Mouse (Mus musculus) heart, embryonic 14.5 days (tissue): ENCODE results near the gene Ccpg1os. TPM values are rescaled to one million over a fixed set of nuclear protein-coding genes. Genes with fewer than 3 reads are reported as not detected.
A peak's percentile ranks its signal among the peaks of the same experiment; 100 is the strongest.

ENCODE experiments used
- ATAC-seq: fragments of 200-750 bp; cut with Nextera tagmentation; 2 replicates; pipeline ENCODE4 v1.8.0; 2017; ENCODE audit warnings: low read depth, moderate TSS enrichment; ENCODE audit not compliant: insufficient number of reproducible peaks, insufficient read depth, low FRiP score
- H3K27ac ChIP-seq, 2 experiments: fragments of 200-500 bp in 1 of 2; fragments of 300-500 bp in 1 of 2; sonication (generic) in 1 of 2; replicated peaks in 1 of 2; 2 replicates each; pipeline ENCODE4 v1.5.1; 2012 to 2014; ENCODE audit warnings: low read depth in 2 of 2, low read length in 2 of 2, control low read depth in 1 of 2, mild to moderate bottlenecking in 1 of 2, mixed read lengths in 1 of 2; ENCODE audit not compliant: control insufficient read depth in 1 of 2, insufficient read depth in 1 of 2
- H3K27me3 ChIP-seq: fragments of 300-500 bp; sonication (generic); 2 replicates; pipeline ENCODE4 v1.6.1; 2014; ENCODE audit warnings: mild to moderate bottlenecking, low read length, control low read depth; ENCODE audit not compliant: control insufficient read depth, insufficient read depth
- H3K36me3 ChIP-seq: fragments of 300-500 bp; sonication (generic); 2 replicates; pipeline ENCODE4 v1.6.1; 2014; ENCODE audit warnings: mild to moderate bottlenecking, control low read depth, low read length, mixed read lengths; ENCODE audit not compliant: control insufficient read depth, insufficient read depth
- H3K4me1 ChIP-seq, 2 experiments: fragments of 200-500 bp in 1 of 2; fragments of 300-500 bp in 1 of 2; sonication (generic) in 1 of 2; 2 replicates each; pipeline ENCODE4 v1.6.1; 2012 to 2014; ENCODE audit warnings: low read length in 2 of 2, control low read depth in 1 of 2, mixed read lengths in 1 of 2; ENCODE audit not compliant: control insufficient read depth in 2 of 2, insufficient read depth in 2 of 2
- H3K4me2 ChIP-seq: fragments of 300-500 bp; sonication (generic); 2 replicates; pipeline ENCODE4 v1.6.1; 2014; ENCODE audit warnings: mild to moderate bottlenecking, low read length
- H3K4me3 ChIP-seq, 2 experiments: fragments of 200-500 bp in 1 of 2; fragments of 300-500 bp in 1 of 2; sonication (generic) in 1 of 2; 2 replicates each; pipeline ENCODE4 v1.5.1; 2012 to 2014; ENCODE audit warnings: low read length in 2 of 2, mild to moderate bottlenecking in 2 of 2, control low read depth in 1 of 2, low read depth in 1 of 2, moderate library complexity in 1 of 2; ENCODE audit not compliant: control insufficient read depth in 1 of 2, insufficient read depth in 1 of 2
- H3K9ac ChIP-seq: fragments of 300-500 bp; sonication (generic); 2 replicates; pipeline ENCODE4 v1.6.1; 2014; ENCODE audit warnings: mild to moderate bottlenecking, low read length
- H3K9me3 ChIP-seq: fragments of 300-500 bp; sonication (generic); 2 replicates; pipeline ENCODE4 v1.6.1; 2016; ENCODE audit warnings: low read length, control low read depth; ENCODE audit not compliant: control insufficient read depth
- WGBS: fragments of 180-500 bp; shearing (Covaris S2); extraction: QIAGEN DNeasy Blood & Tissue Kit; methylation state at CpG from one replicate; pipeline ENCODE4 v1.1.7; 2014; 5-methylcytosine and 5-hydroxymethylcytosine counted together
- polyA plus RNA-seq: library from polyadenylated mRNA; unstranded; fragments of >200 nt; fragmentation: Nextera tagmentation; extraction: Ambion mirVana; gene quantifications from 2 replicates; pipeline ENCODE4 v1.2.1, GENCODE M21; 2014

Ccpg1os gene
- 15.5 and 19.1 TPM in 2 replicates for polyA plus RNA-seq

- Histone ChIP-seq H3K27me3 (no peaks in the 10 kb centered on the region), H3K36me3 (no peaks in the 10 kb centered on the region), H3K4me1 (peaks cover 0 to 12% of the 10 kb centered on the region in 2 experiments; a peak in 2 of 4 replicates), H3K27ac (no peak within 1 kb of the TSS), H3K9ac (peak within 1 kb of the TSS; percentile 83), H3K9me3 (no peaks in the 10 kb centered on the region), H3K4me3 (peak within 1 kb of the TSS; percentile 78 to 96), H3K4me2 (peak within 1 kb of the TSS; percentile 93)
- peak; percentile 99 for ATAC-seq
- under 1% methylated on average over 88 of the region's 88 CpGs for WGBS
Measured at GRCm38 (mm10) chr9:72985250-72986220, at the start of gene Ccpg1os, which contains the start of gene Ccpg1. Gene Ccpg1os, minus strand, starts transcription at chr9:72985382. Gene Ccpg1, plus strand, starts transcription at chr9:72985429.

DNA sequence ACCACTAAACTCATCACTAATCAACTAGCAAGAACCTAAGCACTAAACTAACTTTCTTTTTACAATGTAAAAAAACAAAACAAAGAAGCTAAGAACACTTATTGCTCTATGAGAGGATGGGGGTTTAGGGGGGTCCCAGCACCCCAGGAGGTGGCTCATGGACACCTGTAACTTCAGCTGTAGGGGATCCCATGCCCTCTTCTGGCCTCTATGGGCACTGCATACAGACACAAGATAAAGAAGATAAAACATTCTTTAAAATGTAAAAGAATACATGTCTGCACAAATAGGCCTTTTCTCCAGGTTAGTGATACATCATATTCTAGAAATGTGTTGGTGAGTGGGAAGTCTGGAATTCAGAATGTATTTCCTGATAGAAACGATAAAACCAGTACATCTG is 48.2 kb upstream of the Ccpg1os start:
- Histone ChIP-seq H3K4me3 (no peak overlapping the region), H3K9me3 (no peaks in the 10 kb centered on the region), H3K36me3 (peaks cover 52% of the 10 kb centered on the region), H3K4me2 (no peak overlapping the region), H3K27ac (no peak overlapping the region), H3K9ac (no peak overlapping the region), H3K4me1 (no peaks in the 10 kb centered on the region), H3K27me3 (no peaks in the 10 kb centered on the region)
- ATAC-seq = no peak
- WGBS = 81% methylated on average over 1 of the region's 1 CpGs

GRCm38 (mm10) chr9:73031421-73031820 is 46.2 kb upstream of the Ccpg1os start:
- H3K36me3 ChIP-seq = peaks cover 52% of the 10 kb centered on the region
- H3K27ac ChIP-seq = no peak overlapping the region
- no peaks in the 10 kb centered on the region for H3K9me3 ChIP-seq
- no peaks in the 10 kb centered on the region for H3K4me1 ChIP-seq
- H3K27me3 ChIP-seq = no peaks in the 10 kb centered on the region
- H3K4me3 ChIP-seq = no peak overlapping the region
- WGBS = 42% methylated on average over 4 of the region's 4 CpGs
- no peak overlapping the region for H3K4me2 ChIP-seq
- ATAC-seq = no peak
- no peak overlapping the region for H3K9ac ChIP-seq

- Histone ChIP-seq H3K27me3 (no peaks in the 10 kb centered on the region), H3K9ac (no peak overlapping the region), H3K27ac (no peak overlapping the region), H3K4me2 (no peak overlapping the region), H3K4me1 (peaks cover 3 to 5% of the 10 kb centered on the region in 2 experiments; a peak in 2 of 4 replicates), H3K36me3 (peaks cover 47% of the 10 kb centered on the region), H3K9me3 (no peaks in the 10 kb centered on the region), H3K4me3 (no peak overlapping the region)
- 84% methylated on average over 1 of the region's 1 CpGs for WGBS
- ATAC-seq = no peak
Measured at GRCm38 (mm10) chr9:73030443-73030842, 45.3 kb upstream of the Ccpg1os start.

DNA sequence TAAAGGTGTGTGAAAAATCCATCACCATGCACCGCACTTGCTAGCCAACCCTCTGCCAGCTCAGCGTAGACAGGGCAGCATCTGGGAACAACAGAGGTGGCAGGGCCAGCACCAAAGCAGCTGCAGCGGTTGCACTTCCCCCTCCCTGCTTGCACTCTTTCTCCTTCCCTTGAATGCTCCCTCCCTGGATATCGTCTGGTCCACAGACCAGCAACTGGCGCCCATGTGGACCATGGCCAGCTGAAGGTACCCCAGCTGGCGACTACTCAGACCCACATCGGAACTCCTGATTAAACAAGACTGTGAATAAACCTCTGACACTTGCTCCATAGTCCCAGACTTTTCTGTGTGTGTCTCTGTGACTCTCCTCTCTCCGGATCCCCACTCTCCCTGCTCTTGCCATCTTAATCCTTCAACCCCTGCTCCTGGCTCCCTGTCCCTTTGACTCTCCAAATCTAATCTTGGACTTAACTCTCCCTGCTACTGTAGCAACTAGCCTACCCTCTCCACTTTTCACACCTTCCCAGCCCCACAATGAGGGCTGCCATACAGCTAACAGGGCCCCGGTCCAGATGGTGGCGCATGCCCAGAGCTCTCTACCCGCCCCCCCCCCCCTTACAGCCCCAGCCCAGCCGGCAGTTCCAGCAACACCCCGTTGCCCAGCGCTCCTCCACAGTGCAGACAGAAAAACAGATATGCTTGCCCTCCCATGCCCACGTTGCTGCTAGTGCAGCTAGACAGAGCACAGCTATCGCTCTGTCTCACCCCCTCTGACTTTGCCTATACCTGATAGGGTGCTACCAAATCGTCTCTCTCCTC is 40.8 kb upstream of the Ccpg1os start:
- 0 out of 4 replicates have a peak overlapping the region, but pooled peaks of 1 of the 2 experiments have one; percentile 3 for H3K4me3 ChIP-seq
- H3K9me3 ChIP-seq = no peaks in the 10 kb centered on the region
- H3K27me3 ChIP-seq = no peaks in the 10 kb centered on the region
- peak overlapping the region; percentile 46 for H3K4me2 ChIP-seq
- ATAC-seq = peak; percentile 76
- peak overlapping the region; percentile 10; the same call in 1 of the 2 replicates for H3K9ac ChIP-seq
- peak overlapping the region; percentile 13 to 61; a peak in 3 of 4 replicates for H3K27ac ChIP-seq
- peaks cover 40% of the 10 kb centered on the region for H3K36me3 ChIP-seq
- WGBS = 13% methylated on average over 16 of the region's 17 CpGs
- H3K4me1 ChIP-seq = peaks cover 3 to 5% of the 10 kb centered on the region in 2 experiments; a peak in 2 of 4 replicates

GRCm38 (mm10) chr9:73020566-73021097 is 35.5 kb upstream of the Ccpg1os start:
- WGBS = 85% methylated on average over 5 of the region's 5 CpGs
- no peak overlapping the region for H3K4me3 ChIP-seq
- H3K9ac ChIP-seq = no peak overlapping the region
- no peak overlapping the region for H3K4me2 ChIP-seq
- no peaks in the 10 kb centered on the region for H3K9me3 ChIP-seq
- ATAC-seq = no peak
- no peaks in the 10 kb centered on the region for H3K27me3 ChIP-seq
- H3K4me1 ChIP-seq = peaks cover under 1 to 1% of the 10 kb centered on the region in 2 experiments; a peak in 2 of 4 replicates
- peaks cover 74% of the 10 kb centered on the region for H3K36me3 ChIP-seq
- no peak overlapping the region for H3K27ac ChIP-seq

- 86% methylated on average over 10 of the region's 10 CpGs for WGBS
- no peak overlapping the region for H3K9ac ChIP-seq
- no peak for ATAC-seq
- H3K4me3 ChIP-seq = no peak overlapping the region
- H3K36me3 ChIP-seq = peaks cover 82% of the 10 kb centered on the region
- H3K9me3 ChIP-seq = no peaks in the 10 kb centered on the region
- H3K27ac ChIP-seq = no peak overlapping the region
- H3K4me1 ChIP-seq = no peaks in the 10 kb centered on the region
- no peak overlapping the region for H3K4me2 ChIP-seq
- H3K27me3 ChIP-seq = no peaks in the 10 kb centered on the region
Measured at GRCm38 (mm10) chr9:73019841-73020240, 34.7 kb upstream of the Ccpg1os start.
